Mouse (Mus musculus): ENCODE measurements around the gene Dusp6. TPM values are rescaled to one million over a fixed set of nuclear protein-coding genes. Genes with fewer than 3 reads are reported as not detected.
A peak's percentile ranks its signal among the peaks of the same experiment; 100 is the strongest.

Dusp6 gene
- polyA plus RNA-seq, 1 experiment from 2014 or later, result 41.3 TPM

GRCm38 (mm10) chr10:99267621-99268020, 4.6 kb downstream of the Dusp6 start:
- Histone ChIP-seq H3K4me2 (replicated peaks; ENCODE audit: low read depth, low read length) (no peak overlapping the region), H3K4me1 (replicated peaks; ENCODE audit: control insufficient read depth, insufficient read depth, low read length) (peaks cover 21% of the 10 kb centered on the region), H3K9me3 (ENCODE audit: control insufficient read depth, low read length) (no peaks in the 10 kb centered on the region), H3K27ac (ENCODE audit: low read depth, low read length) (no peak overlapping the region), H3K27me3 (ENCODE audit: control insufficient read depth, insufficient read depth, low read length) (no peaks in the 10 kb centered on the region), H3K36me3 (ENCODE audit: control insufficient read depth, insufficient read depth, low read length) (no peaks in the 10 kb centered on the region), H3K9ac (ENCODE audit: low read depth, low read length) (no peak overlapping the region), H3K4me3 (ENCODE audit: low read depth, low read length) (no peak overlapping the region)
- ATAC-seq (ENCODE audit: low FRiP score) (no peak), DNase-seq (ENCODE audit: low spot score) (no peak)
- 81% methylated on average over 1 of the region's 1 CpGs for WGBS

- Histone ChIP-seq H3K27ac (ENCODE audit: low read depth, low read length) (peak overlapping the region; percentile 70), H3K4me2 (replicated peaks; ENCODE audit: low read depth, low read length) (peak overlapping the region; percentile 17; the same call in 1 of the 2 replicates), H3K9me3 (ENCODE audit: control insufficient read depth, low read length) (no peaks in the 10 kb centered on the region), H3K36me3 (ENCODE audit: control insufficient read depth, insufficient read depth, low read length) (no peaks in the 10 kb centered on the region), H3K9ac (ENCODE audit: low read depth, low read length) (0 out of 2 replicates have a peak overlapping the region, but pooled peaks have one; percentile 11), H3K4me1 (replicated peaks; ENCODE audit: control insufficient read depth, insufficient read depth, low read length) (peaks cover 21% of the 10 kb centered on the region), H3K4me3 (ENCODE audit: low read depth, low read length) (no peak overlapping the region), H3K27me3 (ENCODE audit: control insufficient read depth, insufficient read depth, low read length) (no peaks in the 10 kb centered on the region)
- DNase-seq (ENCODE audit: low spot score) (peak; percentile 48), ATAC-seq (ENCODE audit: low FRiP score) (peak; percentile 64)
- WGBS, result 31% methylated on average over 19 of the region's 19 CpGs
Observed at GRCm38 (mm10) chr10:99268421-99269300, 5.6 kb downstream of the Dusp6 start.

- Histone ChIP-seq H3K9ac (ENCODE audit: low read depth, low read length) (no peak overlapping the region), H3K4me3 (ENCODE audit: low read depth, low read length) (no peak overlapping the region), H3K27me3 (ENCODE audit: control insufficient read depth, insufficient read depth, low read length) (no peaks in the 10 kb centered on the region), H3K4me1 (replicated peaks; ENCODE audit: control insufficient read depth, insufficient read depth, low read length) (peaks cover 21% of the 10 kb centered on the region), H3K9me3 (ENCODE audit: control insufficient read depth, low read length) (no peaks in the 10 kb centered on the region), H3K27ac (ENCODE audit: low read depth, low read length) (peak overlapping the region; percentile 70), H3K36me3 (ENCODE audit: control insufficient read depth, insufficient read depth, low read length) (no peaks in the 10 kb centered on the region), H3K4me2 (replicated peaks; ENCODE audit: low read depth, low read length) (peak overlapping the region; percentile 17; the same call in 1 of the 2 replicates)
- peak; percentile 41 for ATAC-seq (ENCODE audit: low FRiP score)
- peak; percentile 61 for DNase-seq (ENCODE audit: low spot score)
- WGBS, result 2% methylated on average over 4 of the region's 4 CpGs
Observed at GRCm38 (mm10) chr10:99269301-99269701, 6.3 kb downstream of the Dusp6 start.

- H3K4me1 ChIP-seq (replicated peaks; ENCODE audit: control insufficient read depth, insufficient read depth, low read length), result peaks cover 20% of the 10 kb centered on the region
- H3K4me2 ChIP-seq (replicated peaks; ENCODE audit: low read depth, low read length), result no peak overlapping the region
- ATAC-seq (ENCODE audit: low FRiP score) (no peak), DNase-seq (ENCODE audit: low spot score) (no peak)
- no peaks in the 10 kb centered on the region for H3K9me3 ChIP-seq (ENCODE audit: control insufficient read depth, low read length)
- peak overlapping the region; percentile 70; the same call in 1 of the 2 replicates for H3K27ac ChIP-seq (ENCODE audit: low read depth, low read length)
- no peaks in the 10 kb centered on the region for H3K27me3 ChIP-seq (ENCODE audit: control insufficient read depth, insufficient read depth, low read length)
- WGBS, result 63% methylated on average over 6 of the region's 6 CpGs
- H3K36me3 ChIP-seq (ENCODE audit: control insufficient read depth, insufficient read depth, low read length), result no peaks in the 10 kb centered on the region
- no peak overlapping the region for H3K4me3 ChIP-seq (ENCODE audit: low read depth, low read length)
- H3K9ac ChIP-seq (ENCODE audit: low read depth, low read length), result no peak overlapping the region
Observed at GRCm38 (mm10) chr10:99269704-99270103, 6.7 kb downstream of the Dusp6 start.

GRCm38 (mm10) chr10:99270406-99270805, 7.4 kb downstream of the Dusp6 start:
- H3K4me1 ChIP-seq (replicated peaks; ENCODE audit: control insufficient read depth, insufficient read depth, low read length), result peaks cover 14% of the 10 kb centered on the region
- no peak overlapping the region for H3K9ac ChIP-seq (ENCODE audit: low read depth, low read length)
- no peak overlapping the region for H3K4me3 ChIP-seq (ENCODE audit: low read depth, low read length)
- H3K4me2 ChIP-seq (replicated peaks; ENCODE audit: low read depth, low read length), result no peak overlapping the region
- ATAC-seq (ENCODE audit: low FRiP score) (no peak), DNase-seq (ENCODE audit: low spot score) (no peak)
- H3K27ac ChIP-seq (ENCODE audit: low read depth, low read length), result no peak overlapping the region
- H3K27me3 ChIP-seq (ENCODE audit: control insufficient read depth, insufficient read depth, low read length), result no peaks in the 10 kb centered on the region
- no peaks in the 10 kb centered on the region for H3K36me3 ChIP-seq (ENCODE audit: control insufficient read depth, insufficient read depth, low read length)
- H3K9me3 ChIP-seq (ENCODE audit: control insufficient read depth, low read length), result no peaks in the 10 kb centered on the region
- 57% methylated on average over 10 of the region's 10 CpGs for WGBS

- Histone ChIP-seq H3K9me3 (ENCODE audit: control insufficient read depth, low read length) (no peaks in the 10 kb centered on the region), H3K4me1 (replicated peaks; ENCODE audit: control insufficient read depth, insufficient read depth, low read length) (peaks cover 11% of the 10 kb centered on the region), H3K27me3 (ENCODE audit: control insufficient read depth, insufficient read depth, low read length) (no peaks in the 10 kb centered on the region), H3K4me2 (replicated peaks; ENCODE audit: low read depth, low read length) (no peak overlapping the region), H3K9ac (ENCODE audit: low read depth, low read length) (no peak overlapping the region), H3K27ac (ENCODE audit: low read depth, low read length) (no peak overlapping the region), H3K4me3 (ENCODE audit: low read depth, low read length) (no peak overlapping the region), H3K36me3 (ENCODE audit: control insufficient read depth, insufficient read depth, low read length) (no peaks in the 10 kb centered on the region)
- ATAC-seq (ENCODE audit: low FRiP score) (no peak), DNase-seq (ENCODE audit: low spot score) (no peak)
- 79% methylated on average over 11 of the region's 11 CpGs for WGBS
Observed at GRCm38 (mm10) chr10:99271016-99271415, 8.0 kb downstream of the Dusp6 start.

GRCm38 (mm10) chr10:99273006-99273405, 10.0 kb downstream of the Dusp6 start:
- Histone ChIP-seq H3K4me1 (replicated peaks; ENCODE audit: control insufficient read depth, insufficient read depth, low read length) (peaks cover 11% of the 10 kb centered on the region), H3K4me3 (ENCODE audit: low read depth, low read length) (no peak overlapping the region), H3K4me2 (replicated peaks; ENCODE audit: low read depth, low read length) (no peak overlapping the region), H3K27ac (ENCODE audit: low read depth, low read length) (no peak overlapping the region), H3K9ac (ENCODE audit: low read depth, low read length) (no peak overlapping the region), H3K27me3 (ENCODE audit: control insufficient read depth, insufficient read depth, low read length) (no peaks in the 10 kb centered on the region), H3K9me3 (ENCODE audit: control insufficient read depth, low read length) (no peaks in the 10 kb centered on the region), H3K36me3 (ENCODE audit: control insufficient read depth, insufficient read depth, low read length) (no peaks in the 10 kb centered on the region)
- 88% methylated on average over 12 of the region's 12 CpGs for WGBS
- no peak for ATAC-seq (ENCODE audit: low FRiP score)
- no peak for DNase-seq (ENCODE audit: low spot score)

- DNase-seq (ENCODE audit: low spot score), result no peak
- Histone ChIP-seq H3K4me1 (replicated peaks; ENCODE audit: control insufficient read depth, insufficient read depth, low read length) (0 out of 2 replicates have a peak, but pooled peaks cover 2% of the 10 kb centered on the region), H3K36me3 (ENCODE audit: control insufficient read depth, insufficient read depth, low read length) (no peaks in the 10 kb centered on the region), H3K27ac (ENCODE audit: low read depth, low read length) (no peak overlapping the region), H3K27me3 (ENCODE audit: control insufficient read depth, insufficient read depth, low read length) (no peaks in the 10 kb centered on the region), H3K9me3 (ENCODE audit: control insufficient read depth, low read length) (no peaks in the 10 kb centered on the region), H3K4me3 (ENCODE audit: low read depth, low read length) (no peak overlapping the region), H3K4me2 (replicated peaks; ENCODE audit: low read depth, low read length) (no peak overlapping the region), H3K9ac (ENCODE audit: low read depth, low read length) (no peak overlapping the region)
- WGBS, result 88% methylated on average over 12 of the region's 12 CpGs
- ATAC-seq (ENCODE audit: low FRiP score), result no peak
Observed at GRCm38 (mm10) chr10:99274640-99275039, 11.6 kb downstream of the Dusp6 start.
